Mouse (Mus musculus) hindbrain, embryonic 13.5 days (tissue): Measurements from ENCODE around the gene Arid1a. TPM values are rescaled to one million over a fixed set of nuclear protein-coding genes. Genes with fewer than 3 reads are reported as not detected.

Source experiments
- ATAC-seq: fragments of 200-750 bp; cut with Nextera tagmentation; 2 replicates; pipeline ENCODE4 v1.8.0; 2017; ENCODE audit warnings: moderate TSS enrichment; ENCODE audit not compliant: low FRiP score
- H3K27ac ChIP-seq: fragments of 300-500 bp; sonication (generic); 2 replicates; pipeline ENCODE4 v1.5.1; 2015; ENCODE audit warnings: inconsistent platforms, mild to moderate bottlenecking, moderate library complexity
- H3K27me3 ChIP-seq: fragments of 300-500 bp; sonication (generic); 2 replicates; pipeline ENCODE4 v1.6.1; 2015; ENCODE audit warnings: mild to moderate bottlenecking, inconsistent platforms
- H3K36me3 ChIP-seq: fragments of 300-500 bp; sonication (generic); 2 replicates; pipeline ENCODE4 v1.6.1; 2015; ENCODE audit warnings: mild to moderate bottlenecking, inconsistent platforms
- H3K4me1 ChIP-seq: fragments of 300-500 bp; sonication (generic); replicated peaks from 2 replicates; pipeline ENCODE4 v1.6.1; 2015; ENCODE audit warnings: inconsistent platforms
- H3K4me2 ChIP-seq: fragments of 300-500 bp; sonication (generic); 2 replicates; pipeline ENCODE4 v1.6.1; 2015; ENCODE audit warnings: inconsistent platforms, mild to moderate bottlenecking, moderate library complexity
- H3K4me3 ChIP-seq: fragments of 300-500 bp; sonication (generic); 2 replicates; pipeline ENCODE4 v1.5.1; 2015; ENCODE audit warnings: mild to moderate bottlenecking, inconsistent platforms
- H3K9ac ChIP-seq: fragments of 300-500 bp; sonication (generic); 2 replicates; pipeline ENCODE4 v1.6.1; 2015; ENCODE audit warnings: mild to moderate bottlenecking, inconsistent platforms
- H3K9me3 ChIP-seq: fragments of 300-500 bp; sonication (generic); 2 replicates; pipeline ENCODE4 v1.6.1; 2016; ENCODE audit warnings: inconsistent platforms
- WGBS: fragments of 180-500 bp; shearing (Covaris S2); methylation state at CpG from one replicate; pipeline ENCODE4 v1.1.7; 2015; 5-methylcytosine and 5-hydroxymethylcytosine counted together
- polyA plus RNA-seq: library from polyadenylated mRNA; unstranded; fragments of >200 nt; fragmentation: Nextera tagmentation; extraction: Ambion mirVana; gene quantifications from 2 replicates; pipeline ENCODE4 v1.2.1, GENCODE M21; 2015

Arid1a gene
- polyA plus RNA-seq, 1 experiment from 2014 or later, result 35.6 TPM

GRCm38 (mm10) chr4:133688417-133689067 is 68.0 kb downstream of the Arid1a start:
- 62% methylated on average over 7 of the region's 7 CpGs for WGBS
- no peak overlapping the region for H3K4me2 ChIP-seq
- H3K4me1 ChIP-seq, result peaks cover 23% of the 10 kb centered on the region
- peaks cover 100% of the 10 kb centered on the region for H3K36me3 ChIP-seq
- peak; percentile 32; the same call in 1 of the 2 replicates for ATAC-seq
- no peak overlapping the region for H3K9ac ChIP-seq
- H3K4me3 ChIP-seq, result no peak overlapping the region
- no peaks in the 10 kb centered on the region for H3K9me3 ChIP-seq
- no peaks in the 10 kb centered on the region for H3K27me3 ChIP-seq
- peak overlapping the region; percentile 40; the same call in 1 of the 2 replicates for H3K27ac ChIP-seq

GRCm38 (mm10) chr4:133687126-133687525 is 69.4 kb downstream of the Arid1a start:
- no peak overlapping the region for H3K4me2 ChIP-seq
- peaks cover 23% of the 10 kb centered on the region for H3K4me1 ChIP-seq
- no peak overlapping the region for H3K4me3 ChIP-seq
- WGBS, result 89% methylated on average over 5 of the region's 5 CpGs
- H3K27ac ChIP-seq, result no peak overlapping the region
- H3K36me3 ChIP-seq, result peaks cover 98% of the 10 kb centered on the region
- H3K9me3 ChIP-seq, result no peaks in the 10 kb centered on the region
- H3K27me3 ChIP-seq, result no peaks in the 10 kb centered on the region
- no peak for ATAC-seq
- H3K9ac ChIP-seq, result no peak overlapping the region

- H3K27me3 ChIP-seq, result no peaks in the 10 kb centered on the region
- no peak for ATAC-seq
- no peak overlapping the region for H3K4me3 ChIP-seq
- no peak overlapping the region for H3K4me2 ChIP-seq
- peaks cover 98% of the 10 kb centered on the region for H3K36me3 ChIP-seq
- no peak overlapping the region for H3K9ac ChIP-seq
- H3K4me1 ChIP-seq, result peaks cover 23% of the 10 kb centered on the region
- 91% methylated on average over 11 of the region's 11 CpGs for WGBS
- H3K9me3 ChIP-seq, result no peaks in the 10 kb centered on the region
- no peak overlapping the region for H3K27ac ChIP-seq
Measured at GRCm38 (mm10) chr4:133686512-133686911, 70.1 kb downstream of the Arid1a start.

- Histone ChIP-seq H3K4me1 (peaks cover 19% of the 10 kb centered on the region), H3K4me3 (no peak overlapping the region), H3K27me3 (no peaks in the 10 kb centered on the region), H3K9ac (no peak overlapping the region), H3K36me3 (peaks cover 64% of the 10 kb centered on the region), H3K27ac (no peak overlapping the region), H3K4me2 (no peak overlapping the region), H3K9me3 (no peaks in the 10 kb centered on the region)
- WGBS, result 86% methylated on average over 14 of the region's 14 CpGs
- no peak for ATAC-seq
Measured at GRCm38 (mm10) chr4:133680206-133680786, 76.3 kb downstream of the Arid1a start.

GRCm38 (mm10) chr4:133679629-133680028 is 76.9 kb downstream of the Arid1a start:
- Histone ChIP-seq H3K27me3 (no peaks in the 10 kb centered on the region), H3K36me3 (peaks cover 57% of the 10 kb centered on the region), H3K27ac (no peak overlapping the region), H3K4me2 (no peak overlapping the region), H3K4me1 (peaks cover 22% of the 10 kb centered on the region), H3K9ac (no peak overlapping the region), H3K4me3 (no peak overlapping the region), H3K9me3 (no peaks in the 10 kb centered on the region)
- ATAC-seq, result no peak
- WGBS, result 89% methylated on average over 7 of the region's 7 CpGs

GRCm38 (mm10) chr4:133677266-133677665 is 79.3 kb downstream of the Arid1a start:
- Histone ChIP-seq H3K36me3 (peaks cover 35% of the 10 kb centered on the region), H3K9me3 (no peaks in the 10 kb centered on the region), H3K27ac (peak overlapping the region; percentile 64; the same call in 1 of the 2 replicates), H3K9ac (no peak overlapping the region), H3K27me3 (no peaks in the 10 kb centered on the region), H3K4me3 (no peak overlapping the region), H3K4me1 (peaks cover 42% of the 10 kb centered on the region), H3K4me2 (no peak overlapping the region)
- ATAC-seq, result no peak
- 77% methylated on average over 7 of the region's 7 CpGs for WGBS

GRCm38 (mm10) chr4:133676189-133676588 is 80.4 kb downstream of the Arid1a start:
- H3K9ac ChIP-seq, result no peak overlapping the region; the same call in 1 of the 2 replicates
- H3K4me1 ChIP-seq, result peaks cover 49% of the 10 kb centered on the region
- no peak overlapping the region for H3K4me2 ChIP-seq
- peak overlapping the region; percentile 77 for H3K27ac ChIP-seq
- no peak for ATAC-seq
- H3K4me3 ChIP-seq, result no peak overlapping the region
- H3K27me3 ChIP-seq, result no peaks in the 10 kb centered on the region
- H3K36me3 ChIP-seq, result peaks cover 25% of the 10 kb centered on the region
- WGBS, result 20% methylated on average over 3 of the region's 3 CpGs
- no peaks in the 10 kb centered on the region for H3K9me3 ChIP-seq

- Histone ChIP-seq H3K27ac (peak overlapping the region; percentile 77), H3K4me2 (no peak overlapping the region), H3K9me3 (no peaks in the 10 kb centered on the region), H3K4me3 (no peak overlapping the region), H3K4me1 (peaks cover 53% of the 10 kb centered on the region), H3K36me3 (peaks cover 19% of the 10 kb centered on the region), H3K9ac (no peak overlapping the region), H3K27me3 (no peaks in the 10 kb centered on the region)
- peak; percentile 52; the same call in 1 of the 2 replicates for ATAC-seq
- WGBS, result 3% methylated on average over 5 of the region's 5 CpGs
Measured at GRCm38 (mm10) chr4:133675594-133676016, 81.0 kb downstream of the Arid1a start.

GRCm38 (mm10) chr4:133674331-133674695 is 82.3 kb downstream of the Arid1a start:
- Histone ChIP-seq H3K4me3 (no peak overlapping the region), H3K27ac (peak overlapping the region; percentile 98), H3K4me2 (peak overlapping the region; percentile 77; the same call in 1 of the 2 replicates), H3K9me3 (no peaks in the 10 kb centered on the region), H3K9ac (no peak overlapping the region), H3K27me3 (no peaks in the 10 kb centered on the region), H3K4me1 (peaks cover 66% of the 10 kb centered on the region), H3K36me3 (peaks cover 6% of the 10 kb centered on the region)
- 74% methylated on average over 8 of the region's 8 CpGs for WGBS
- ATAC-seq, result no peak

GRCm38 (mm10) chr4:133673666-133674330 is 82.8 kb downstream of the Arid1a start:
- Histone ChIP-seq H3K27ac (peak overlapping the region; percentile 98), H3K4me3 (peak overlapping the region; percentile 74; the same call in 1 of the 2 replicates), H3K9me3 (no peaks in the 10 kb centered on the region), H3K4me2 (peak overlapping the region; percentile 77), H3K4me1 (peaks cover 71% of the 10 kb centered on the region), H3K27me3 (no peaks in the 10 kb centered on the region), H3K36me3 (peaks cover 5% of the 10 kb centered on the region), H3K9ac (no peak overlapping the region; the same call in 1 of the 2 replicates)
- no peak for ATAC-seq
- 40% methylated on average over 10 of the region's 10 CpGs for WGBS

GRCm38 (mm10) chr4:133672845-133673647 is 83.5 kb downstream of the Arid1a start:
- Histone ChIP-seq H3K4me3 (peak overlapping the region; percentile 74), H3K27ac (peak overlapping the region; percentile 98), H3K9ac (peak overlapping the region; percentile 92), H3K36me3 (no peaks in the 10 kb centered on the region), H3K9me3 (no peaks in the 10 kb centered on the region), H3K27me3 (no peaks in the 10 kb centered on the region), H3K4me2 (peak overlapping the region; percentile 77), H3K4me1 (peaks cover 78% of the 10 kb centered on the region)
- WGBS, result 3% methylated on average over 24 of the region's 24 CpGs
- no peak; the same call in 1 of the 2 replicates for ATAC-seq
